Mouse (Mus musculus): ENCODE results near the gene Unc5cl.
"Not testable (repeated sequence)": the region's sequence is repeated elsewhere in the genome, so short reads cannot be mapped to it uniquely, and the experiment has no call there.

Unc5cl gene

DNA sequence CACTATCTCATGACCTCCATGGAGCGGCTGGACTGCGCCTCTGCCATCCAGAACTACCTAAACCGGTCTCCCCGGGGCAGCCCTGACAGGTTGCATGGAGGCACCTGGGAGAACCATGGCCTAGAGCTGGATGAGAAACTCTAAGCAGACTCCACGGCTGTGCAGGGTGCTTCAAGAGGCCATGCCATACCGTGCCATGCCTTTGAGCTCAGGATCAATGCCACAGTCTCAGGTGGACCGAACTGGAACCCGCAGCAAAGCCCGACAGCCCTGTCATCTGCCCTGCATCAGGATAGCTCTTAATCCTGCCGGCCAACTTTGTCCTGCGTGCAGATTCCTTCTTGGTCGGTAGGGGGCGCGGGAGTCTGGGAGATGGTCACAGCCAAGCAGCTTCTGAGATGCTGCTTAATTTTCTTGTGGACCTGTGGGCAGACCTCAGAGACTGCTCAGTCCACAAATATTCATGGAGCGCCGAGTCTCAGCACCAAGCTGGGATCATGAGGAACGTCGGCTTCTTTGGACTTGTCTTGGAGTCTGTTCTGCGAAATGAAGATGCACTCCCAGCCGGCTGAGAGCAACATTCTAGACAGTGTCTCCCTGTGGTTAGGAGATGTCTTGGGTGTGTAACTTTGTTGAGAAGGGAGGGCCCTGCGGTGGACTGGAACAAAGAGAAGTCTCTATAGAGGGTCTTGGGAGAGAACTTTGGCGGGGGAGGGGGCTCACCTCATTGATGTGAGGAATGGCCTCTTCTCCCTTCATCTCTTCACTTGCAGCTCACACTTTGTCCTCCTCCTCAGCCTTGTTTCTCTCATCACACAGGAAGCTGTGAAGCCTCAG lies 12.9 kb downstream of the Unc5cl start:
- peak; percentile 43 for DNase-seq (ENCODE audit: low read depth, low spot score)

DNA sequence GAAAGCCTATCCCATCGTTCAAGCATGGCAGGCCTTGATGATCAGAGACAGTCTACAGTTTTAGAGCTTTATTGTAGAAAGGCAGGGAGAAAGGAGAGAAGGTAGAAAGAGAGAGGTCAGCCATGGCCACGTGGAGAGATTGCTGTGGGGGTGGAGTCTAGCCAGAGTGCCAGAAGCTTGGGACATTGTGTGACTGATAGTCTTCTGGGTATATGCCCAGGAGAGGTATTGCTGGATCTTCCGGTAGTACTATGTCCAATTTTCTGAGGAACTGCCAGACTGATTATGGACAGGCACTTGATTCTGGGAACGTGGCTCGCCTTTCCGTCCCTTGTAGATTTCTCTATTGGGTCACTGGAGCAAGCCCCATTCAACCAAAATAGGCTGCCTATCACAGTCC lies 19.6 kb downstream of the Unc5cl start:
- not testable (repeated sequence) for DNase-seq (ENCODE audit: low read depth, low spot score)

- no peak for DNase-seq (ENCODE audit: low read depth, low spot score)
Measured at GRCm38 (mm10) chr17:48475444-48475843, 20.7 kb downstream of the Unc5cl start.

- peak; percentile 18 for DNase-seq (ENCODE audit: low read depth, low spot score)
Measured at GRCm38 (mm10) chr17:48479952-48480351, 25.3 kb downstream of the Unc5cl start.

- no peak for DNase-seq (ENCODE audit: low read depth, low spot score)
Measured at GRCm38 (mm10) chr17:48483764-48484163, 29.1 kb downstream of the Unc5cl start.

DNA sequence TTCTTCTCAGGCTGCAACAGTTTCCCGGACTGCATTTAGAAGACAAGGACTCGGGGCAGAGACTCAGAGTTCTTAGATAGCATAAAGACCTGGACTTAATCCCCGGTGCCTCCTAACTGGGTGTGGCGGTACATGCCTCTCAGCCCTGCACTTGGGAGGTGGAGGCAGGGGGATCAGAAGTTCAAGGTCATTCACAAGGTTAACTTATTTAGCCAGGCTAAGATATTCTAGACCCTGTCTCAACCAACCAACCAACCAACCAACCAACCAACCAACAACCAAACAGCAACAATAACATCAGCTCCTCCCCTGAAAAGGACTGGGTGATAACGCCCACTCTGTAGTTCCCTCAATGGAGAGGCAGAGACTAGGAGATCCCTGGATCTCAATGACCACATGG lies 29.5 kb downstream of the Unc5cl start:
- DNase-seq (ENCODE audit: low read depth, low spot score), result no peak

GRCm38 (mm10) chr17:48489466-48489865 lies 34.8 kb downstream of the Unc5cl start:
- no peak for DNase-seq (ENCODE audit: low read depth, low spot score)

DNA sequence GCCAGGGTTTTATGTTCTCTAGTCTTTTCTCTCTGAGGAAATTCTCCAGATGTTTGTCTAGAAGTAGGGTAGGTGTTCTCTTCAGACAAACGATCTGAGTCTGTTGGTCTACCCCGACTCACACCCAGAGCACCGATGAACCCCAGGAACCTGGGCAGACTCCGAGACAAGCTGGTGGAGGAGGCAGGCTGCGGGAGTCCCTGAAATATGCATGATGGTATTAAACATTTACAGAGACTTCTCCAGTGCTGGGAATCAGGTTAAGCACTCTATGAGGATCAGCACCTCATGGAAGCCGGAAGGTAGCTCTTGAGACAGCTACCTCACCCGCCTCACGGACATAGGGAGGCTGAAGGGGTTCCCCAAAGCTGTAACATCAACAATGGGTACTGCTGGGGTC lies 37.9 kb downstream of the Unc5cl start:
- no peak for DNase-seq (ENCODE audit: low read depth, low spot score)

- DNase-seq (ENCODE audit: low read depth, low spot score), result no peak
Measured at GRCm38 (mm10) chr17:48493582-48493981, 38.9 kb downstream of the Unc5cl start.

DNA sequence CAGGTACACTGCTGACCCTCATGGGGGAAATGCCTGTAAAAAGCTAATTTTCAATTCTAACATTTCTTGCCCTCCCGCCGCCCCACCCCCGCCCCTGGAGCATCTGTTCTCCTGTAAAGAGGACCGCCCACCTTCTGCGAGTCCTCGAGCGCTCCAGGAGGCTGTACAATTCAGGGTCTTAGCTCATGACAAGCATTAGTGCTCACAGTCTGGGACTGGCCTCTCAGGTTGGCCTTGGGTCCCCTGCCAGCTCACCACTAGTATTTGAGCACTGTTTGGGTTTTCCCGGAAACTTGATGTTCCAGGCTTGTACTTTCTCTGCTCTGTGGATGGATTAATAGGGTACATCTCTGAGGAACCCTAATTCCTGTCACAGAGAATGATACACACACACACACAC lies 39.3 kb downstream of the Unc5cl start:
- no peak for DNase-seq (ENCODE audit: low read depth, low spot score)

DNA sequence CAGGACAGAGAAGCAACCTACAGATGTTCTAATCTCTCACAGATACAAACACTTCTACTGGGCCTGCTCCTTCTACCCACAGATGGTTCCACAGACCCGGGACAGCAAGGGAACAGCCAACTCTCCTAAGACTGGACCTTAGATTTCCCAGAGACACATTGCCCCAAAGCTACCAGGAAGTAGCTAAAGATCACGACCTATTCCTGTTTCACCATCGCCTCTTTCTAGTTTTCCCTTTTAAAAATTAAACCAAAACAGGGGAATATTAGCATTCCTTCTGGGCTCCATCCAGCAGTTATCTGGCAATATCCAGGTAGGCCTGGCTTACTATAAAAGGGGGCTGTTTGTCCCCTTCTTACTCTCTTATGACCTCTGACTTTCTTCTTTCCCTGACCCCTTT lies 43.3 kb downstream of the Unc5cl start:
- DNase-seq (ENCODE audit: low read depth, low spot score), result no peak

- DNase-seq (ENCODE audit: low read depth, low spot score), result no peak
Measured at GRCm38 (mm10) chr17:48500846-48501445, 46.2 kb downstream of the Unc5cl start.

DNA sequence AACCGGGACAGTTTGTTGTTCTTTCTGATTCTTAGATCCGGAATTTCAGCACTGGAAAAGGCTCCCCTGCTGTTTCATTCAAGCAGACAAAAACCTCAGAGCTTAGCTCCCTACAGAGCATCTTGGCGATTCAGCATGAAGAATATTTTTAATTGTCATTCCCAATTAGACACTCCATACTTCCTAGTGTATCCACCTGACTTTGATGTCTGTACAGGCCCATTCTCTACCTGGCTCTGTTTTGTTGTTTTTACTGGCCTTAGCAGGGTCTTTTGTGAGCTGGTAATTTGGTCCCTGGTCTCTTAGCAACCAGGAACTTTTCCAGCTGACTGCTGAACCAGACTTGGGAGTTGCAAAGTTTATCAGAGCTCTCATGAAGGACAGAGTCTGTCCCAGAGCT lies 50.3 kb downstream of the Unc5cl start:
- peak; percentile 26 for DNase-seq (ENCODE audit: low read depth, low spot score)

- DNase-seq (ENCODE audit: low read depth, low spot score), result no peak
Measured at GRCm38 (mm10) chr17:48506986-48507385, 52.3 kb downstream of the Unc5cl start.

- no peak for DNase-seq (ENCODE audit: low read depth, low spot score)
Measured at GRCm38 (mm10) chr17:48509596-48509995, 54.9 kb downstream of the Unc5cl start.

GRCm38 (mm10) chr17:48512614-48513281 lies 58.0 kb downstream of the Unc5cl start:
- no peak for DNase-seq (ENCODE audit: low read depth, low spot score)

DNA sequence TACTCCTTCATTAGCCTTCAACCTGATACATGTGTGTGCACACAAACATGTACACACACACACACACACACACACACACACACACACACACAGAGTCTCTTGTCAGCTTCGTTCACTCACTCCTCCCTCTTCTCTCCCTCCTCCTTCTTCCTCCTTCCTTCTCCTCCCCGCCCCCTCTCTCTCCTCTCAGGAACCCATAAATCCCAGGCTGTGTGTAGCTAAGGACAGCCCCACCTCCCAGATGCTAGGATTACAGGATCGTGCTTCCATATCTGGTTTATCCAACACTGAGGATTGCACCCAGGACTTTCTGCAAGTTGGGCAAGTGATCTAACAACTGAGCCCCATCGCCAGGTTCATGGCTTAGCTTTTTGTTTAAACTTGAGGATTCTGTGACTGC lies 59.9 kb downstream of the Unc5cl start:
- DNase-seq (ENCODE audit: low read depth, low spot score), result no peak

GRCm38 (mm10) chr17:48519046-48519445 lies 64.3 kb downstream of the Unc5cl start:
- no peak for DNase-seq (ENCODE audit: low read depth, low spot score)

GRCm38 (mm10) chr17:48520352-48520751 lies 65.7 kb downstream of the Unc5cl start:
- no peak for DNase-seq (ENCODE audit: low read depth, low spot score)

DNA sequence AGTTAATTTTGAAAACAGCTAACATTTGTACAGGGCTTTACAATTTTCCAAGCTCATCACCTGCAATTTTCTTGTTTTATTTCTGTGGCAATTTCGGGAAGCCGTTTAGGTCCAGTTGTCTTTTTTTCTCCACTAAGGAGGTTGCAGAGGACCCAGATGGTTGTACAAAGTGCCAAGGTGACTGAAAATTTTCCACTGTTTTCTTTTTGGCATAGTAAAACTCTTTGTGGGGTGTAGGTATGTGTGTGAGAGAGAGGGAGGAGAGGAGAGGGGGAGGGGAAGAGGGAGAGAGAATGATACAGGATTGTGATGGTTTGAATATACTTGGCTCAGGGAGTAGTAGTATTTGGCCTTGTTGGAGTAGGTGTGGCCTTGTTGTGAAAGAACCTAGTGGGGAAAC lies 68.4 kb downstream of the Unc5cl start:
- no peak for DNase-seq (ENCODE audit: low read depth, low spot score)

DNA sequence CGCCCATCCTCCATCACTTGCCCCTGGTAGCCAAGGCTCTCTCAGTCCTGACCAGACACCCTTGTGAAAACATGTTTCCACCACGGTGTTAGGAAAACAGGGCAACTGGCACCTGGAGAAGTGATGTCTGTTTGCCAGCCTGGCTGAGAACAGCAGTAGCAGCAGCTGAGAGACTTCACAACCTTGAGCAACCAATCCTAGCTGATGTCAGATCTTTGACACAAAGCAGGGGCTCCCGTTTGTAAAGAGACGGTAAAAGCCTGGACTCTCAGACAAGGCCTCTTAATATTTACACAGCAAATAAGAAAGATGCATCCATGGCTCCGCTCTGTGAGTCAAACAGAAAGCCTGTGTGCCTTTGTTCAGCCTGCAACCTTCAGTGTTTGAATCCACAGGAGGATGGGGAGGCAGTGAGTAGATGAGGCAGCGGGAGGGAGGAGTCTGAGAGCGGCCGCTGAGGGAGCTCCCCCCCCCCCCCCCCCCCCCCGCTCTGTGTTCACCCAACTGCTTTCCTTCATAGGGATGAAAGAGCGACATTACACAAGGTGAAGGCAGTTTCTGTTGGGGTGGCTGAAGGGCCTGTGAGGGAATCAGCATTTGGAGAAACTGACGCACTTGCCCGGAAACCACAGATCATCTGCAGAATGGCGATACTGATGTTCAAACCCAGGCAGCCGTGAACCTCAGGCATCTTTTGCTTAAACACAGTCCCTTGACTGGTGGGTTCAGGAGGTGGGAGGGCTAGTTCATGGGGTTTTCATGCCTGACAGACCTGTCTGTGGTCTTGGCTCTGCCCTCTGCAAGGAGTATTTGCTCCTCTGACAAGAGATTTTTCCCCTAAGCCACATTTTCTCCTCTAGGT lies 79.4 kb downstream of the Unc5cl start:
- DNase-seq (ENCODE audit: low read depth, low spot score), result no peak

GRCm38 (mm10) chr17:48538328-48538727 lies 83.6 kb downstream of the Unc5cl start:
- DNase-seq (ENCODE audit: low read depth, low spot score), result no peak
